Mouse (Mus musculus) adipocyte (in vitro differentiated cells): ENCODE measurements around the gene Ankrd2.

ENCODE experiments used
- DNase-seq: peaks from one replicate; pipeline ENCODE4 v3.0.0-alpha.2; 2016; ENCODE audit warnings: low spot score

Ankrd2 gene

GRCm38 (mm10) chr19:42015001-42015400 lies 20.8 kb upstream of the Ankrd2 start:
- no peak for DNase-seq

GRCm38 (mm10) chr19:42016251-42016650 lies 19.5 kb upstream of the Ankrd2 start:
- DNase-seq: peak; percentile 42

GRCm38 (mm10) chr19:42016840-42017239 lies 19.0 kb upstream of the Ankrd2 start:
- DNase-seq: no peak

- DNase-seq: peak; percentile 98
Measured at GRCm38 (mm10) chr19:42017399-42018247, 18.2 kb upstream of the Ankrd2 start.

GRCm38 (mm10) chr19:42019011-42019522 lies 16.7 kb upstream of the Ankrd2 start:
- no peak for DNase-seq

GRCm38 (mm10) chr19:42021681-42022541 lies 13.9 kb upstream of the Ankrd2 start:
- no peak for DNase-seq

- DNase-seq: no peak
Measured at GRCm38 (mm10) chr19:42022542-42022848, 13.3 kb upstream of the Ankrd2 start.

GRCm38 (mm10) chr19:42026158-42026557 lies 9.6 kb upstream of the Ankrd2 start:
- DNase-seq: peak; percentile 89

- DNase-seq: no peak
Measured at GRCm38 (mm10) chr19:42031112-42031511, 4.7 kb upstream of the Ankrd2 start.

GRCm38 (mm10) chr19:42033611-42034010 lies 2.2 kb upstream of the Ankrd2 start:
- no peak for DNase-seq

- no peak for DNase-seq
Measured at GRCm38 (mm10) chr19:42034146-42034775, 1.5 kb upstream of the Ankrd2 start.

GRCm38 (mm10) chr19:42034881-42035455 lies 832 bp upstream of the Ankrd2 start:
- DNase-seq: no peak

GRCm38 (mm10) chr19:42036357-42036756 lies 557 bp downstream of the Ankrd2 start:
- DNase-seq: no peak

GRCm38 (mm10) chr19:42037167-42037702 lies 1.4 kb downstream of the Ankrd2 start:
- no peak for DNase-seq

GRCm38 (mm10) chr19:42038310-42038709 lies 2.5 kb downstream of the Ankrd2 start:
- DNase-seq: no peak

GRCm38 (mm10) chr19:42043988-42044387 lies 8.2 kb downstream of the Ankrd2 start:
- no peak for DNase-seq

GRCm38 (mm10) chr19:42045269-42046102 lies 9.7 kb downstream of the Ankrd2 start, which contains the start of gene Hoga1:
Hoga1 (plus strand) TSS chr19:42045610.
- peak; percentile 69 for DNase-seq

GRCm38 (mm10) chr19:42050251-42050650 lies 14.5 kb downstream of the Ankrd2 start:
- no peak for DNase-seq

- no peak for DNase-seq
Measured at GRCm38 (mm10) chr19:42051351-42051750, 15.6 kb downstream of the Ankrd2 start.

- DNase-seq: no peak
Measured at GRCm38 (mm10) chr19:42051948-42052347, 16.1 kb downstream of the Ankrd2 start, which contains the start of gene 4933411K16Rik. 4933411K16Rik (plus strand) TSS chr19:42052248.

GRCm38 (mm10) chr19:42054255-42054654 lies 18.5 kb downstream of the Ankrd2 start:
- peak; percentile 68 for DNase-seq
